Mouse (Mus musculus) ES-Bruce4 (cell line): ENCODE results near the gene Bbox1.

Experiments used
- CTCF ChIP-seq: IDR thresholded peaks from one replicate; pipeline ENCODE4 v1.8.1; 2011; ENCODE audit warnings: low read depth, low read length
- EP300 ChIP-seq: IDR thresholded peaks from 2 replicates; pipeline ENCODE4 v1.6.1; 2011; ENCODE audit warnings: low read depth, low read length; ENCODE audit not compliant: insufficient read depth
- POLR2A ChIP-seq: IDR thresholded peaks from one replicate; pipeline ENCODE4 v1.8.1; 2011; ENCODE audit warnings: low read length; ENCODE audit not compliant: insufficient read depth

- TF ChIP-seq EP300 (no peak), CTCF (no peak), POLR2A (no peak)
Observed at GRCm38 (mm10) chr2:110232252-110232651, 82.1 kb downstream of the Bbox1 start.
